Mouse (Mus musculus): ENCODE results near the gene Olfr111.
"Not testable (repeated sequence)": the region's sequence is repeated elsewhere in the genome, so short reads cannot be mapped to it uniquely, and the experiment has no call there.

- TF ChIP-seq CTCF, EP300 (IDR thresholded peaks at IDR 0.05; ENCODE audit: low read depth): not testable (repeated sequence)
These were observed 30.6 kb downstream of the Olfr111 start for GRCm38 (mm10) chr17:37538416-37538815.
